Mouse (Mus musculus) mesoderm, embryonic 11.5 days (tissue): Measurements from ENCODE around the gene Itga1.
A peak's percentile ranks its signal among the peaks of the same experiment; 100 is the strongest.

ENCODE experiments used
- DNase-seq: peaks from one replicate; pipeline ENCODE4 v3.0.0-alpha.2; 2012; ENCODE audit warnings: low read depth, low spot score

Itga1 gene

DNA sequence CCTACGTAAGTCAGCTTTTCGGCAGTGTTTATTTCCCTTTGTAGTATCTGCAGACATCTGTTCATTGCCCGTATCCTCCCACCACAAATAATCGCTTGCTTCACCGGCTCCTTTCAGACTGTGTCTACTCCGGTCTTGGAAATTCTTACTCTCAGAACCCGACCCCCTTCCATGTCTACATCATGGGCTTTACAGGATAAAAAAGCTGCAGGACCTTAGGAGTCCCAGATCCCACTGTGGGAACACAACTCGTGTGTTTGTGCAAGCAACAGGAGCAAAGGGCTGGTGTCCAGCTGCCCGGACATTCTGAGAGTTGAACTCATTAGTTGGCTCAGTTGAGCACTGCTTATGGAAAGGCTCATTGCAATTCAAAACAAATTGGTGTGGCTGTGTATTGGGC, 47.0 kb downstream of the Itga1 start:
- DNase-seq, result peak; percentile 34

DNA sequence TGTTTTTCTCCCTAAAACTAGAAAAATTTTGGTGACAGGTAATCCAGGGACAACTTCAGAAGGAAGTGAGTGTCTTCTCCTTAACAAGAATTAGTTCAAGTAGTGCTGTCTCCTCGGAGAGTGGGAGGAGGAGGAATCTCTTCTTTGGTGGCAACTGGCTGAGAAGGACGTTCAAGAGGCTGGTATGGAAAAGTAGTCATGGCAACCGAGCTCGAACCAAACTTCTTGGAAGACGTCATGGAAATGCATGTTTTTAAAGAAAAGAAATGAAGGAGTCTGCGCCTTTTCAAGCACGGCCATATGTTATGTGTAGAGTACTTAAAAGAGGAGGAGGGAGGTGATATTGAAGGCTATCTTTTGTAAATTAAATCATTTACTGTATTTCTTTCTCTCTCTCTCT, 49.2 kb downstream of the Itga1 start:
- no peak for DNase-seq

- no peak for DNase-seq
These were observed 50.9 kb downstream of the Itga1 start for GRCm38 (mm10) chr13:115050660-115051559.

- no peak for DNase-seq
These were observed 59.1 kb downstream of the Itga1 start for GRCm38 (mm10) chr13:115042652-115043051.

DNA sequence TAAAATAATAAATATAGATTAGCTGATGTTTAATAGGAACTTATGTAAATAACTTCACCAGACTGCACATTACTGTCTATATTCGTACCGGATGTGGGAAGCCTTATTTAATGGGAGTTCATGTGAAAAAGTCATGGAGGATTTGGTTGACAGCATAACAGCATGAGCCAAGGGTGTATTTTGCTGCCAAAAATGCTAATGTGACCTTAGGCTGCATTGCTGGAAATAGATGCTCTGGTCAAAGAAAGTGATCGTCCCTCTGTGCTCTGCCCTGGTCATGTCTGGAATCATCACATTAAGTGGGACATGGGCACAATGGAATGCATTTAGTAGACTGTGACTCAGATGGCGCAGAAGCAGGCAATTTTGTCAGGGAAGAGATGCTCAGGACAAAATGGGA, 64.5 kb downstream of the Itga1 start:
- DNase-seq, result no peak

- no peak for DNase-seq
These were observed 66.4 kb downstream of the Itga1 start for GRCm38 (mm10) chr13:115035387-115035786.

DNA sequence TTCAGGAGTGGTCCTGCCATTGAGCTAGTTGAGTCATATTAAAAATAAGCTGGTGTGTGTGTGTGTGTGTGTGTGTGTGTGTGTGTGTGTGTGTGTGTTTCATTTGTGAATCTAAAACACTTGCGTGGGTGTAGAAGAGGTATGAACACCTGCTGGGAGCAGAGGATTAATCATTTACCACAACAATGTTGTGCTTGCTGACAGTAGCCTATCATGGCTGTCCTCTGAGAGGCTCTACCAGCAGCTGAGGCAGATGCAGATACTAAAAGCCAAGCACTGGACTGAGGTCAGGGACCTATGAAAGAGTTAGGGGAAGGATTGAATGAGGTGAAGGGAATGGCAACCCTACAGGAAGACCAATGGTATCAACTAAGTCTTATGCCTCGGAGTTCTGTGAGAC, 68.6 kb downstream of the Itga1 start:
- DNase-seq, result no peak

DNA sequence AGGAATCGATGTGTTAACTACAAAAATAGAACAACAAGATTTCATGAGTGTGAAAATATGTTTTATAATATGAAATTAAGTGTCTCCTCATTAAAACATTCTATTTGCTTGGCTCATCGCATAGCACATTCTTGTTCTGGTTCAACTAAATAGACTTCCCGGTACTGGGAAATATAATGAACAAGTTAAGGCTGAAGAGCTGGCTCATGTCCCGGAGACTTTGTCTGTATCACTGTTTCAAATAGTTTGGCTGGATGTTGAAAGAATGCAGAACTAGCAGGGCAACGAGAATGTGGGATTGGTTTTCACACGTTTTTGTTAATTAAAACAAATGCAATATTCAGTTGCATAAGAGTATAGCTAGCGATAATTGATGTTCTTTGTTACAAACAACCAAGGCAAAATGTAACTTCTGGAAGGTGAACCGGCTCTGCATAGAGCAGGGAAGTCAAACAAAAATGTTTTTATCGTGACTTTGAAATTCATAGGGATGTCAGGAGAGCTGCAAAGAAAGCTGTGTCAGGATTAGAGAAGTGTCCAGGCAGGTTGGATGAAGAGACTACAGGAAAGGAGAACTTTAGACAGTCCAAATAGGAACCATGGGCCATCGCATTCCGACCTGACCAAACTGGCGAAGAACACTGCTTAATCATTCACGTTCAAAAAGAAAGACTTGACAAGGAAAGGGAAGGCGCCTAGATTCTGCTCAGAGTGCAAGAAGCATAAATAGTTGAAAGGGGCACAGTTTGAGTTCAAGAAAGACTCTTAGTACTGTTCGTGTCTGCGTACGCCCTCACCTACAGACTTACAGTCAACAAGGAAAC, 70.4 kb downstream of the Itga1 start:
- DNase-seq, result no peak

GRCm38 (mm10) chr13:115025394-115025793, 76.4 kb downstream of the Itga1 start:
- no peak for DNase-seq

DNA sequence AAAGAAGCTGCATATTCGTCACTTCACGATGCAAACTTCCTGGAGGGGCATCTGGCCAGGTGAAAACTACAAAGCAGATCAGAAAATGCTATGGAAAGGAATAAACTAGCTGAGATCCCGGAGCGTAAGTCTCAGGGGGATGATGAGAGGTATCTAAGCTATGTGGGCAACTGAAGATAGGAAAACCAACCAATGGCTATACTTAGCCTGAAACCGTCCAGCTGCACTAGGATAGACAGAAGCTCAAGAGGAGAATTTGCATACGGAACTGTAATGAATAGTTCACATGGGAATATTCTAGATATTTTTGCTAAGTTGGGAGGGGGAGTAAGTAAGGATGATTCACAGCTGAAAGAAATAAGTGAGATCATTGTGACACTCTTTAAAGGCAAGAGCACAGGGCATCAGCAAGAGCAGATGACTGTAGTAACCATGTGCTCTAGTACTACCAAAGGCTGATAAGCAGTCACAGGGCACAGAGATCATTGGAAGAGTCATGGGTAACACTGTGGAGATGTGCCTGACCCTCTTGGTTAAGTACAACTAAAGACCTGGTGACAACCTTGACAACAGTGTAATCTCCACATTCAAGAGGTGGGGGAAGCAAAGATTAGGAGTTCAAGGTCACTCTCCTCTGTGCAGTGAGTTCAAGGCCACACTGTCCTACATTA, 79.5 kb downstream of the Itga1 start:
- no peak for DNase-seq

DNA sequence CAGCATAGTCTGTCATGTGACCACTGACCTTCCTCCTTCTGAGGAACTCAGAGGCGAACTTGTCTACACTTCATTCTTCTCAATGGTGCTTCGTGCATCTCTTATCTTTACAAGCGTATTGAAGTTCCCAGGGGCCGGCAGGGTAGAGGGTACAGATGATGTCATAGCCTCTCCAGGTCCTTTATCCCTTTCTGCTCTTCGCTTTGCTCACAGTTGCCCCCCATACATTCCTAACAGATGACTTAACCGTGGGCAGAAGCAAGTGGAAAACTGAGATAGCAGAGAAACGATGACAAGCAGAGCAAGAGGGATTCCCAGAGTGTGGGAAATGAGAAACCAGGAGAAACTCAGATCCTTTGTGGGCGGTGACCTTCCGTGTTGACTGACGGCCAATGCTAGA, 80.4 kb downstream of the Itga1 start:
- DNase-seq, result no peak

DNA sequence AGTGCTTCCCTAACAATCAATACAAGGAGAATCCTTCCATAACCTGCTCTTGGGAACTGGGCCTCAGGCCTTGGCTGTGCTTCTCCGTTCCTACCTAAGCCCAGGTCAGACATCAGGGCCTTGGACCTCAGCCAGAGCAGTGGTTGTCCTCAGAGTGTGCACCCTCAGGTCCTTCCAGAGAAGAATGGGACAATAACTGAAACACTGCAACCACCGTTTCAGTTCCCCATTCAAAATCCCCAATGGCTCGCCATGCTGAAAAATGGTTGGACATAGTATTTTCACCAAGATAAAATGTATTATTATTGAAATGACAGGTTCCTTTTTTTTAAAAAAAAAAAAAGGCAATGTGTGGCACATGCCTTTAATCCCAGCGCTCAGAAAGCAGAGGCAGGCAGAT, 81.0 kb downstream of the Itga1 start:
- no peak for DNase-seq

DNA sequence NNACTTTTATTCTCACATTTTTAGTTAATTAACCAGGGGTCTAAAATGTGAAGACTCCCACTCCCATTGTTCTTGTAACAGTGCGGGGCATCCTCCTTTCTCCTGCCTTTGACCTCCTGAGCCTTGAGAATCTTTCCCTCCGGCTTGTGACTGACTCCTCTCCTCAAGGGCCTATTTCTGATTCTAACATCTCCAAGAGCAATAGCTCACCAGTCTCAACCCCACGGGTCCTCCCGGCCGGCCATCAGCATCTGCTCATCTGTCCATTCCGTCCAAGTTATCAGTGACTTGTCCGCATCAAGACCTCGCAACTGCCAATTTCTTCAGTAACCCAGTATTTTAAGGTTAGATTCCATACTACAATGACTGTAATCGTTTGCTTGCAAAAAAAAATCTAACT, 84.2 kb downstream of the Itga1 start:
- no peak for DNase-seq

DNA sequence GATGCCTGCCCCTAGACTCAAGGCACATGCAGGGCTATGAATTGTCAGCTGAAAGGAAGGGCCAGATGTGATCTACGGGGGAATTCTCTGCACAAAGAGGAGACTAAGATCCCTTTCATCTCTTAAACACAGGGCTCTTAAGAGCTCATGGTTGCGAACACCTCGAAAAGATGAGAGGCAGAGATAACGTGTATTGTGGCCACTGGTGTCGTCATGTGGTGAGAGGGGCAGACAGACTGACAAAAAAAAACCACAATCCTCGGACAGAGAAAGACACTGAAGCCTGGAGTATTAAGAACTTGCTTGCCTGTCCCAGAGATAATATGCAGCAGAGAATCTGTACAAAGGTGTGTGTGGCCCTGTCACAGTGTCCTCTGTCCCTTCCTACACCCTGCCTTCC, 90.2 kb downstream of the Itga1 start:
- DNase-seq, result no peak

DNA sequence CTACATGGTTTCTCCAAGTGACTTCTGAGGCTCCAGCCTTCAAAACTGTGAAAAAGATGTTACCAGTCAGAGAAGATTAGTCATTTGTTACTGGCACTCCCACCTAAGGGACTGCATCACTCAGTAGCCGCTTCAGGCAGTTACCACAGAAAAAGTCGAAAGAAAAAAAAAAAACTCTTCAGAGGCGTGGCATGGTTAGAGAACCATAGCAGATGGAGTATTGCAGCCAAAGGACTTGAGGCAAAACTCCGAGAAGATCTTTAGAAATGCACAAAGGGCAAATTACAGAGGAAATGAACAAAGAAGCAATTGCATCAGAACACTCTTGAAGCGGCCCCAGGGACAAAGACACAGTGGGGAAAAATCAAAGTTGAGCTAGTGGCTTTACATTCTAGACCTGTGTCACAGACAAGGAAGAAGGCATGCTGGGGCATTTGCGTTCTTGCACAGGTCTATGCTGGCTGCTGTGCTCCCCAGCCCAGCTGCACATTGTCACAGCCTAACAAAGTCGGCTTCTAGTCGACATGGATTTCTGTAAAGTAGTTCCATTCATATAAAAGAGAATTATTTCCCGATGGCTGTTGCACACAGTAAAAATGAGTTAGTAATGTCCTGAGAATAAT, 95.4 kb downstream of the Itga1 start:
- no peak for DNase-seq

DNA sequence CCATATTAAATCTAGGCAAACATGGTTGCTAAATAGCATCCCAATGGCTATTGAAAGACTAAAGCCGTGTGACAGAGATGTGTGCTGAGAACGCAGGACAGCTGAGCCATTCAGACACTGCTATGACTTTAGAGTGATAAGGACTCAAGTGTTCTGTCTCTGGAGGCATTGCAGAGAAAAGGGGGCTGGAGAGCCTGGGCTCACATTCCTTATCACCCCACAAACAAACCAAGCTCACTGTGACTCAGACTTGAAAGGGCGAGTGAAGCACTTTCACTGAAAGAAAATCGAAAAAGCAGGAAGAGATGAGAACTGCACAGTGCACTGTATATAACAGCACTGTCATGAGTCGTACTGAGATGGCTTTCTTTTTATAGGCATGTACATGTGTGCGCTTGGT, 96.4 kb downstream of the Itga1 start:
- no peak for DNase-seq

GRCm38 (mm10) chr13:115003444-115004053, 98.2 kb downstream of the Itga1 start:
- no peak for DNase-seq

GRCm38 (mm10) chr13:115002837-115003236, 98.9 kb downstream of the Itga1 start:
- DNase-seq, result no peak

DNA sequence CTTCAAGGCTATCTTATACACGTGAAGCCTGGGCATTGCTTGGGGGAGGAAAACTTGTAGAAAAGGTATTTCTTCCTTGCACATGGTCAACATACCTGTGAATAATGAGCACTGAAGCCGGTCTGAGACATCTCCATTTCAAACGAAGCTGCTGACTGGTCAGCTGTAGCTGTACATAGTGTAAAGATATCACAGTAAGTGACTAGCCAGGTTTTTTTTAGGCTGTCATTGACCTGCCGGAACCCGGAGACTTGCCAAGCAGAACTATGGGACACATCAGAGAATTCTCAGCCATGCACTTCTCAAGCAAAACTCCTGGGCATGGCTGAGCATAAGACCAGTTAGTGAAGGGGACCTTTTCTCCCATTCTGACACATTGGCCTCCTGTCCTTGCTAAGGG, 99.6 kb downstream of the Itga1 start:
- DNase-seq, result no peak

GRCm38 (mm10) chr13:114999582-114999981, 102.2 kb downstream of the Itga1 start:
- DNase-seq, result no peak

DNA sequence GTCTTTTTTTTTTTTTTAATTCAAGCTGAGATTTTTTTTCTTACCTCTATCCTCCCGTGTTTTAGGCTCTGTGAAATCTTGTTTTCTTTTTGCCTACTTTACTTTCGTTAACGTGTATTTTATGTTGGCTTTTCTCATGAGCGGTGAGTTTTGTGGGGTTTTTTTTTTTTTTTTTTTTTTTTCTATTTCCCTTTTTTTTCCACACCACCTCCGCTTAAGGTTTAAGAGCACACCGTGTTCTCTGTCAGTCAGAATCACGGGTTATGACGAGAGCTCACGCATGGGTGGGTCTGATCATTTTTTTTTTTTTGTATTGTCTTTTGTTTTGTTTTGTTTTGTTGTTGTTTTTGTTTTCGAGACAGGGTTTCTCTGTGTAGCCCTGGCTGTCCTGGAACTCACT, 103.7 kb downstream of the Itga1 start:
- DNase-seq, result no peak
